Mouse (Mus musculus) spleen, adult 2 months (tissue): ENCODE results near the gene Rab11fip2. TPM values are rescaled to one million over a fixed set of nuclear protein-coding genes. Genes with fewer than 3 reads are reported as not detected.

Source experiments
- DNase-seq, 2 experiments: peaks; one replicate each; pipeline versions ENCODE4 v3.0.0 to v3.0.0-alpha.2; 2012 to 2021; ENCODE audit warnings: low spot score in 2 of 2, low read depth in 1 of 2
- H3K27ac ChIP-seq: fragments of 200-500 bp; 2 replicates; pipeline ENCODE4 v1.5.1; 2012; ENCODE audit warnings: low read length, inconsistent platforms; ENCODE audit not compliant: insufficient read depth
- H3K27me3 ChIP-seq: fragments of 200-500 bp; 2 replicates; pipeline ENCODE4 v1.6.1; 2012; ENCODE audit warnings: mild to moderate bottlenecking, moderate library complexity, low read length, inconsistent platforms; ENCODE audit not compliant: control insufficient read depth, insufficient read depth
- H3K36me3 ChIP-seq: fragments of 200-500 bp; 2 replicates; pipeline ENCODE4 v1.6.1; 2012; ENCODE audit warnings: mild to moderate bottlenecking, low read length, inconsistent platforms; ENCODE audit not compliant: control insufficient read depth, insufficient read depth
- H3K4me1 ChIP-seq: fragments of 200-500 bp; 2 replicates; pipeline ENCODE4 v1.6.1; 2011; ENCODE audit warnings: inconsistent platforms; ENCODE audit not compliant: control insufficient read depth, insufficient read depth, insufficient read length
- H3K4me3 ChIP-seq: fragments of 200-500 bp; 2 replicates; pipeline ENCODE4 v1.5.1; 2011; ENCODE audit warnings: mild to moderate bottlenecking, inconsistent platforms; ENCODE audit not compliant: insufficient read depth, insufficient read length; ENCODE audit errors: extremely low read depth
- CTCF ChIP-seq: fragments of 200-500 bp; IDR thresholded peaks from 2 replicates; pipeline ENCODE4 v1.5.1; 2011; ENCODE audit warnings: mild to moderate bottlenecking, inconsistent platforms; ENCODE audit not compliant: insufficient read depth, insufficient read length, insufficient replicate concordance; ENCODE audit errors: extremely low read depth
- POLR2A ChIP-seq: fragments of 200-500 bp; IDR thresholded peaks from 2 replicates; pipeline ENCODE4 v1.6.1; 2011; ENCODE audit warnings: low read depth, low read length, inconsistent platforms
- WGBS: fragments of 180-500 bp; shearing (Covaris S2); methylation state at CpG from one replicate; pipeline ENCODE4 v1.1.7; 2018; 5-methylcytosine and 5-hydroxymethylcytosine counted together
- polyA plus RNA-seq: library from polyadenylated mRNA; depleted of rRNA; stranded (reverse); fragments of >200 nt; gene quantifications from 2 replicates; pipeline ENCODE4 v1.2.3, GENCODE M21; 2012

Rab11fip2 gene
- polyA plus RNA-seq, 1 experiment: 1.1 TPM

- no peak overlapping the region for H3K4me3 ChIP-seq
- peaks cover 3% of the 10 kb centered on the region for H3K36me3 ChIP-seq
- no peak for DNase-seq
- H3K27me3 ChIP-seq: no peaks in the 10 kb centered on the region
- no peak overlapping the region for H3K27ac ChIP-seq
- no peaks in the 10 kb centered on the region for H3K4me1 ChIP-seq
- WGBS: 87% methylated on average over 4 of the region's 4 CpGs
- TF ChIP-seq POLR2A (no peak), CTCF (no peak)
Measured at GRCm38 (mm10) chr19:59898301-59898700, 45.2 kb downstream of the Rab11fip2 start.

GRCm38 (mm10) chr19:59889383-59889782 is 54.1 kb downstream of the Rab11fip2 start:
- 88% methylated on average over 4 of the region's 4 CpGs for WGBS
- H3K4me1 ChIP-seq: no peaks in the 10 kb centered on the region
- H3K27me3 ChIP-seq: no peaks in the 10 kb centered on the region
- H3K36me3 ChIP-seq: peaks cover 3% of the 10 kb centered on the region; the same call in 1 of the 2 replicates
- H3K27ac ChIP-seq: no peak overlapping the region
- no peak for DNase-seq
- no peak for TF ChIP-seq CTCF
- TF ChIP-seq POLR2A: no peak
- H3K4me3 ChIP-seq: no peak overlapping the region

GRCm38 (mm10) chr19:59888846-59889245 is 54.6 kb downstream of the Rab11fip2 start:
- Histone ChIP-seq H3K4me1 (no peaks in the 10 kb centered on the region), H3K27ac (no peak overlapping the region), H3K36me3 (peaks cover 3% of the 10 kb centered on the region; the same call in 1 of the 2 replicates), H3K27me3 (no peaks in the 10 kb centered on the region), H3K4me3 (no peak overlapping the region)
- TF ChIP-seq CTCF (no peak), POLR2A (no peak)
- no peak for DNase-seq
- 90% methylated on average over 2 of the region's 2 CpGs for WGBS

GRCm38 (mm10) chr19:59887866-59888265 is 55.6 kb downstream of the Rab11fip2 start:
- no peak for DNase-seq
- TF ChIP-seq CTCF (no peak), POLR2A (no peak)

GRCm38 (mm10) chr19:59885301-59885700 is 58.2 kb downstream of the Rab11fip2 start:
- Histone ChIP-seq H3K27ac (no peak overlapping the region), H3K4me1 (no peaks in the 10 kb centered on the region), H3K36me3 (no peaks in the 10 kb centered on the region), H3K27me3 (no peaks in the 10 kb centered on the region), H3K4me3 (no peak overlapping the region)
- no peak for DNase-seq
- 80% methylated on average over 2 of the region's 2 CpGs for WGBS
- TF ChIP-seq POLR2A (no peak), CTCF (no peak)

More at GRCm38 (mm10) chr19:59887866-59888265, 55.6 kb downstream of the Rab11fip2 start:
- H3K36me3 ChIP-seq: peaks cover 3% of the 10 kb centered on the region; the same call in 1 of the 2 replicates
- no peak overlapping the region for H3K4me3 ChIP-seq
- H3K27ac ChIP-seq: no peak overlapping the region
- no peaks in the 10 kb centered on the region for H3K4me1 ChIP-seq
- no peaks in the 10 kb centered on the region for H3K27me3 ChIP-seq
- WGBS: 92% methylated on average over 2 of the region's 2 CpGs

GRCm38 (mm10) chr19:59877238-59877637 is 66.2 kb downstream of the Rab11fip2 start:
- TF ChIP-seq POLR2A (no peak), CTCF (no peak)
- no peaks in the 10 kb centered on the region for H3K36me3 ChIP-seq
- H3K27me3 ChIP-seq: no peaks in the 10 kb centered on the region
- H3K4me1 ChIP-seq: no peaks in the 10 kb centered on the region
- no peak overlapping the region for H3K27ac ChIP-seq
- no peak overlapping the region for H3K4me3 ChIP-seq
- no peak for DNase-seq
- 97% methylated on average over 2 of the region's 2 CpGs for WGBS

GRCm38 (mm10) chr19:59866666-59867065 is 76.8 kb downstream of the Rab11fip2 start:
- WGBS: 94% methylated on average over 9 of the region's 9 CpGs
- Histone ChIP-seq H3K4me3 (no peak overlapping the region), H3K4me1 (no peaks in the 10 kb centered on the region), H3K27ac (no peak overlapping the region), H3K36me3 (no peaks in the 10 kb centered on the region), H3K27me3 (no peaks in the 10 kb centered on the region)
- no peak for TF ChIP-seq POLR2A
- no peak for TF ChIP-seq CTCF
- DNase-seq: no peak
